Mouse (Mus musculus): ENCODE measurements around the gene Abca2.
A peak's percentile ranks its signal among the peaks of the same experiment; 100 is the strongest.

DNA sequence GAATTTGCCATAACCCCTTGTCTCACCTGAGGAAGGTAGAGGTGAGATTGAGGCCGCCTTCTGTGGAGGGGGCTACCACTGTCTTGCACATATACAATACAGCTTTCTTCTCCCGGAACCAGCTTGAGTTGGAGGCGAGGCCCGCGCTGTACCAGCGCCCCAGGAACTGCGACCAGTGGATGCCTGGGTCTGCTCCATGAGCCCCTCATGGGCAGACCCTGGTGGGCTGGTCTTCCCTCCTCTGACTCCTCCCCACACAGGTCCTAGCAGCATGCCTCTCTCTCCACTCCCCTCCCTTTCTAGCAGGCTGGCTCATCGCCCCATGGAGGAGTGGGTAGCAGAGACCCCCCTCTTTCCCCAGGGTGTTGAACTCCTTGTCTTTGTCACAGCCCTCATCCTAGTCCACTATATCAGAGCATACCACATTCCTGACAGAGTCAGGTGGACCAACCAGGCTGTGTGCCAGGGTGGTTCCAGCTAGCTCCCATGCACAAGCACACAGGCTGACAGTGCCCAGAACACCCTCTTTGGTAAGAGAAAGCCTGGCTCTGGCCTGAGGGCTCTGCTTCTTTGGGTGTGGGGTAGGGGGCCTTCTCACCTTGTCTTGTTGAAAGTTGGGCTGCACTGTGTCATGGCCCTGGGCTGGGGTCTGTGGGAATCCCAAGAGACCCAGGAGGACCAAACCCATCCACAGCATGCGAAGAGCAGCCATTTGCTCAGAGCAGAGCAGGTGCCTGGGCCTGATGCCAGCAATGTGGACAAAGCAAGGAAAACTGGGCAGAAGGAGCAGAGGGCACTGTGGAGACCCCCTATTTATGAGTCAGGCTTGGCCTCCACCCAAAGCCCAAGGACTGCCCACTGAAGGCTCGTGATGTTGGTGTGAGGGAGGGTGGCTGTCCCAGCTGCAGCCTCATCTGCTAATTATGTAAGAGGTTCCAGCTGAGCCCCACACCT is 40.7 kb downstream of the Abca2 start:
- TF ChIP-seq POLR2A (IDR thresholded peaks at IDR 0.05; ENCODE audit: insufficient read depth, low read depth, low read length): 0 out of 2 replicates have a peak, but pooled peaks have one; percentile 25
- no peak for TF ChIP-seq CTCF (IDR thresholded peaks at IDR 0.05)

Data from heart, adult 2 months (tissue).